Mouse (Mus musculus): ENCODE results near the gene Lzic.

DNA sequence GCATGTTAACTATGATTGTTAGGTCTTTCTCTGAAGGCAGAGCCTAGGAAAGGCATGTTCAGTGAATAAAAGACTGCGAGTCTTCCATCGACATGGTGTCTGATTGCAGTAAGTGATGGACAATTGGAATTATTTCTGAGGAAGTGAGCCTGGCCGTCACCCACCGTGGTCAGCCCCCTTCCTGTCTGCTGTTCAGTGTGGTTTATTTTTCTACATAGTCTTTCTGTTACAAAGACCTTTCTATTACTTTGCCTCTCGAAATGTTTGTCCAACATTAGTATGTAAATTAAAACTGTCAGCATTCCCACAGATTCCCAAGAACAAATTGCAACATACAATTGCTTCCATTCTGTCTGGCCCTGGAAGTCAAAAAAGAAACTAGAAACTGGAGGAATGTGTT lies 14.8 kb downstream of the Lzic start:
- no peak for TF ChIP-seq CTCF (IDR thresholded peaks at IDR 0.05 in 2 of 3, conservative IDR thresholded peaks at IDR 0.05 in 1 of 3; ENCODE audit: control insufficient read depth in 1 of 3, insufficient read depth in 1 of 3, low read depth in 2 of 3, low read length in 3 of 3, poor library complexity in 1 of 3, severe bottlenecking in 1 of 3)
- TF ChIP-seq EP300 (IDR thresholded peaks at IDR 0.05; ENCODE audit: low read depth in 1 of 2, low read length in 2 of 2): no peak
- TF ChIP-seq POLR2A (IDR thresholded peaks at IDR 0.05; ENCODE audit: control insufficient read depth in 1 of 2, insufficient read depth in 1 of 2, low read depth in 1 of 2, low read length in 2 of 2, poor library complexity in 1 of 2): no peak
- no peak for TF ChIP-seq TCF12 (IDR thresholded peaks at IDR 0.05; ENCODE audit: low read depth, low read length)
- TF ChIP-seq ELF1 (IDR thresholded peaks at IDR 0.05; ENCODE audit: low read depth, low read length): no peak
- no peak for TF ChIP-seq MYC (IDR thresholded peaks at IDR 0.05; ENCODE audit: low read depth, low read length)
- TF ChIP-seq JUND (IDR thresholded peaks at IDR 0.05; ENCODE audit: low read depth, low read length): no peak
- no peak for TF ChIP-seq HCFC1 (IDR thresholded peaks at IDR 0.05; ENCODE audit: low read depth, low read length)
- no peak for TF ChIP-seq KAT2A (conservative IDR thresholded peaks at IDR 0.05; ENCODE audit: low read depth, low read length)
- no peak for TF ChIP-seq SMC3 (IDR thresholded peaks at IDR 0.05; ENCODE audit: low read depth, low read length)
- TF ChIP-seq USF1 (IDR thresholded peaks at IDR 0.05; ENCODE audit: low read depth, low read length): no peak
- TF ChIP-seq TAL1 (IDR thresholded peaks at IDR 0.05; ENCODE audit: low read length): no peak
- no peak for TF ChIP-seq E2F4 (IDR thresholded peaks at IDR 0.05; ENCODE audit: borderline replicate concordance, low read depth, low read length)
- TF ChIP-seq ETS1 (IDR thresholded peaks at IDR 0.05; ENCODE audit: low read depth, low read length): no peak
